Mouse (Mus musculus) E14TG2a.4 (cell line): ENCODE measurements at regions not wholly inside any gene's neighbourhood (a gene's known extent, or its start where the extent isn't known, plus 50 kb on each side); places are given as distances from the start of the nearest gene placed in this dataset.

ENCODE experiments used
- CTCF ChIP-seq: conservative IDR thresholded peaks from 2 replicates; pipeline ENCODE4 v1.5.1; 2014; ENCODE audit warnings: low read length
- NANOG ChIP-seq: IDR thresholded peaks from 2 replicates; pipeline ENCODE4 v1.6.1; 2014; ENCODE audit warnings: borderline replicate concordance, low read length, mixed read lengths
- POU5F1 ChIP-seq: IDR thresholded peaks from 2 replicates; pipeline ENCODE4 v1.6.1; 2014; ENCODE audit warnings: low read length, borderline replicate concordance

- TF ChIP-seq CTCF (no peak), NANOG (no peak), POU5F1 (no peak)
Measured at GRCm38 (mm10) chr17:54685143-54686040, 386.6 kb upstream of the Slc5a7 start.
